Mouse (Mus musculus) midbrain, embryonic 14.5 days (tissue): Measurements from ENCODE around the gene Sall2. TPM values are rescaled to one million over a fixed set of nuclear protein-coding genes. Genes with fewer than 3 reads are reported as not detected.

Source experiments
- ATAC-seq: fragments of 200-750 bp; cut with Nextera tagmentation; 2 replicates; pipeline ENCODE4 v1.8.0; 2017; ENCODE audit warnings: moderate number of reproducible peaks, moderate library complexity; ENCODE audit not compliant: low FRiP score, low TSS enrichment
- DNase-seq: peaks from one replicate; pipeline ENCODE4 v3.0.0-alpha.2; 2015
- H3K27ac ChIP-seq: fragments of 300-500 bp; sonication (generic); replicated peaks from 2 replicates; pipeline ENCODE4 v1.5.1; 2014; ENCODE audit warnings: mild to moderate bottlenecking, low read depth, low read length, moderate library complexity
- H3K27me3 ChIP-seq: fragments of 300-500 bp; sonication (generic); 2 replicates; pipeline ENCODE4 v1.6.1; 2014; ENCODE audit warnings: low read length, control low read depth, mixed read lengths; ENCODE audit not compliant: control insufficient read depth, insufficient read depth
- H3K36me3 ChIP-seq: fragments of 300-500 bp; sonication (generic); 2 replicates; pipeline ENCODE4 v1.6.1; 2014; ENCODE audit warnings: low read length, control low read depth; ENCODE audit not compliant: control insufficient read depth, insufficient read depth
- H3K4me1 ChIP-seq: fragments of 300-500 bp; sonication (generic); 2 replicates; pipeline ENCODE4 v1.6.1; 2014; ENCODE audit warnings: mild to moderate bottlenecking, antibody characterized with exemption, low read length, control low read depth; ENCODE audit not compliant: control insufficient read depth, insufficient read depth
- H3K4me2 ChIP-seq: fragments of 300-500 bp; sonication (generic); 2 replicates; pipeline ENCODE4 v1.6.1; 2014; ENCODE audit warnings: mild to moderate bottlenecking, low read length, moderate library complexity
- H3K4me3 ChIP-seq: fragments of 300-500 bp; sonication (generic); replicated peaks from 2 replicates; pipeline ENCODE4 v1.5.1; 2014; ENCODE audit warnings: low read depth, low read length
- H3K9ac ChIP-seq: fragments of 300-500 bp; sonication (generic); replicated peaks from 2 replicates; pipeline ENCODE4 v1.6.1; 2014; ENCODE audit warnings: mild to moderate bottlenecking, low read length, moderate library complexity
- H3K9me3 ChIP-seq: fragments of 300-500 bp; sonication (generic); 2 replicates; pipeline ENCODE4 v1.6.1; 2016; ENCODE audit warnings: low read length, control low read depth, mixed read lengths; ENCODE audit not compliant: control insufficient read depth
- WGBS: fragments of 180-500 bp; shearing (Covaris S2); extraction: QIAGEN DNeasy Blood & Tissue Kit; methylation state at CpG from one replicate; pipeline ENCODE4 v1.1.7; 2014; 5-methylcytosine and 5-hydroxymethylcytosine counted together
- polyA plus RNA-seq: library from polyadenylated mRNA; unstranded; fragments of >200 nt; fragmentation: Nextera tagmentation; extraction: Ambion mirVana; gene quantifications from 2 replicates; pipeline ENCODE4 v1.2.1, GENCODE M21; 2014

Gene Sall2
- polyA plus RNA-seq, 1 experiment from 2014 or later, result 55.6 TPM

DNA sequence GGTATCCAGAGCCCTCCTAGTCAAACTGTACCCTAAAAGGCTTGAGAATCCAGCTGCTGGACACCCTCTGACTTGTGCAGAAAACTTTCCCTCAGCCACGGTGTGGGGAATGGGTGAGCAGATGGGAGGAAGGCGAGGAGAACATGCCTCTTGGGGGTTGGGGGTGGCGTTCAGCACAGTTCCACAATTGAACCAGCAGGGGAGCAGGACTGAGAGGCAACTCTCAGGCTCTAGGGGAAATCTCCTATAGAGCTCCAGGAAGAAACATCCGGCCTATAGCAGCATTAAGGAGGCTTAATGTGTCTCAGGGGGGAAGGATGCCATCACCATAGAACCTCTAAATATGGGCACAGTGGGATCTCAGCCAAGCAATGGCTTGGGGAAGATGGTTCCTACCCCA, 2.7 kb downstream of the Sall2 start:
- ATAC-seq, result no peak
- Histone ChIP-seq H3K36me3 (no peaks in the 10 kb centered on the region), H3K4me1 (peaks cover 17% of the 10 kb centered on the region), H3K9me3 (no peaks in the 10 kb centered on the region), H3K4me3 (peak overlapping the region; percentile 19; the same call in 1 of the 2 replicates), H3K9ac (no peak overlapping the region), H3K27ac (no peak overlapping the region), H3K27me3 (no peaks in the 10 kb centered on the region), H3K4me2 (peak overlapping the region; percentile 84)
- peak; percentile 62 for DNase-seq
- WGBS, result 0% methylated on average over 4 of the region's 4 CpGs

DNA sequence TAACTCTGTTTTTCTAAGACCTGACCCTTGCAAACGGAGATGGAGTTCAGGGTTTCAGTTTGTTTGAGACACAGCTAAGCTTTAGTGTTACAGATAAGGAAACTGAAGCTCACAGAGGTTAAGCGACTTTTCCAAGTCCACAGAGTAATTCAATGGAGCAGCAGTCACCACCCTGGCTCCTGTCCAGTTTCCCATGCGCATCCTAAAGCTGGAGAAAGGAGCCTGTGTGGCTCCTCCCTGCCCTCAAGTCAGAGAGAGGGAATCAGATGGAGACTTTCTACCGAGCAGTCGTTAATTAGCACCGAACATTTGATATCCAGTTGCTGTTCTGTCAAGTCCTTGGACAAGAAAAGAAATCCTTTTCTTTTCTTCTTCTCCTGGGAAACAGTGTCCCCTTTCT, 9.2 kb downstream of the Sall2 start:
- no peak overlapping the region for H3K4me3 ChIP-seq
- H3K27me3 ChIP-seq, result no peaks in the 10 kb centered on the region
- no peaks in the 10 kb centered on the region for H3K9me3 ChIP-seq
- DNase-seq (peak; percentile 24), ATAC-seq (no peak)
- H3K27ac ChIP-seq, result 0 out of 2 replicates have a peak overlapping the region, but pooled peaks have one; percentile 20
- no peak overlapping the region for H3K4me2 ChIP-seq
- peaks cover 16% of the 10 kb centered on the region for H3K4me1 ChIP-seq
- WGBS, result 64% methylated on average over 6 of the region's 6 CpGs
- H3K36me3 ChIP-seq, result peaks cover 6% of the 10 kb centered on the region
- no peak overlapping the region for H3K9ac ChIP-seq

DNA sequence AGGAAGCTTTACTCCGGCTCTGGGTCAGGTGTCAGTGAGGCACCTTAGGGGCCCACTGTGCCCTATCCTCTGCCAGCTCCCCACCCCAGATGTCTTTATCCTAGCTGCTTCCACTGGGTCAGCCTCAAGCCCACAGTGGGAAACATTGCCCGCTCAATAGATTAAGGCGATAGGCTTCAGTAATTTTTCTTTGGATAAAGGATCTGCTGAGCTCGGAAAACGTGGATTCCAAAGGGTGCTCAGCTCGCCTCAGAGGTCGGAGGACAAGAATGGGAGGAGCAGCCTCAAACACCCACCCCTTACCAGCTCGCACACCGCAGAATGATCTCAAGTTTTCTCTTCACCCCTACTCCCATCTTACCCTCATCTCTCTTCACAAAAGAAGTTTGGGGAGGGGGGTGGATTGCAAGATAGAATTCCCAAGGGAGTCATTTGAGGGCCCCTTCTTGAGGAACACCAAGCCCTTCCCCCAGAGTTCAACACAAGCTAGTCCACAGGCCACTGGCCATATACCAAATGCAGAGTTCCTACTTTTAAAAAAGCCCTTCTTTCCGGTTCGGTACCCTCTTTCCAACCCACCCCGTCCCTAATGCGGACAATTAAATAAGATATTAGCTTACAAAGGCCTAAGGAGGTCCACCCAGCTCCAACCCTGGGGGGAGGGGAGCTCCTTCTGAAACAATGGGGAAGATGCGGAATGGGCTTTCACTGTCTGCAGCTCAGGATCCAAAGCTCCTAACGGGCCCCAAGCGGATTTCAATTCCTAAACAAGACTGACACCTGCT, 11.9 kb downstream of the Sall2 start:
- Histone ChIP-seq H3K27me3 (no peaks in the 10 kb centered on the region), H3K4me2 (peak overlapping the region; percentile 92), H3K27ac (peak overlapping the region; percentile 94), H3K9me3 (no peaks in the 10 kb centered on the region), H3K4me1 (peaks cover 39% of the 10 kb centered on the region), H3K9ac (peak overlapping the region; percentile 88), H3K36me3 (peaks cover 33% of the 10 kb centered on the region), H3K4me3 (peak overlapping the region; percentile 72)
- DNase-seq, result peak; percentile 76
- 2% methylated on average over 16 of the region's 16 CpGs for WGBS
- ATAC-seq, result peak; percentile 59

DNA sequence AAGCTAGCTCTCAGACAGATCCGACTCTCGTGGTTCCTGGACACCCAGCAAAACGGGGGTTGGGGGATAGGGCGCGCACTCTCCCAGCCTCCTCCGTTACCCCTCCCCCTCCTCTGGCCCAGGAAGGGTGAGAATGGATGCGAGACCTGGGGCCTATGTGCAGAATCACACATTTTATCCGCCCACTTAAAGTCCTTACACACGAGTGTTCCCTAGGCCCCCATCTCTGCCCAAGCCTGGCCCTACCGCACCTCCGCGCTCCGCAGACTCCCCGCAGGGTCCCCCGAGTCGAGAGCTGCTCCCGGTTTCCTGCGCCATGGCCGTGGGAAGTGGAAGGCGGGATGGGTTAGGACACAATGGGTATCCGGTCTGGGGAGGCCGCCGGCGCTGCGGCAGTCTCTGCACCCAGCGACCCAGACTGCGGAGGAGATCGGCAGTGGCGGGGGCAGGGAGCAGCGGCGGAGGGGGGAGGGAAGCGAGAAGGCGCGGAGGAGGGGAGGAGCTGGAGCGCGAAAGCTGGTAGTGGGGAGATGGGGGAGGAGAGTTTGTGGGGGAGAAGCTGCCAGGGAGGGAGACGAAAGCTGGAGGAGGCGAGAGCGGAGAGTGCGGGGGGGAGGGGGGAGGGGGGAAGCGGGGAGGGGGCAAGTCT, 12.6 kb downstream of the Sall2 start:
- H3K9me3 ChIP-seq, result no peaks in the 10 kb centered on the region
- H3K27ac ChIP-seq, result peak overlapping the region; percentile 94
- DNase-seq (peak; percentile 90), ATAC-seq (peak; percentile 87)
- H3K4me2 ChIP-seq, result peak overlapping the region; percentile 92
- H3K4me3 ChIP-seq, result peak overlapping the region; percentile 72
- peaks cover 40% of the 10 kb centered on the region for H3K36me3 ChIP-seq
- H3K4me1 ChIP-seq, result peaks cover 46% of the 10 kb centered on the region
- under 1% methylated on average over 35 of the region's 41 CpGs for WGBS
- no peaks in the 10 kb centered on the region for H3K27me3 ChIP-seq
- peak overlapping the region; percentile 88 for H3K9ac ChIP-seq

DNA sequence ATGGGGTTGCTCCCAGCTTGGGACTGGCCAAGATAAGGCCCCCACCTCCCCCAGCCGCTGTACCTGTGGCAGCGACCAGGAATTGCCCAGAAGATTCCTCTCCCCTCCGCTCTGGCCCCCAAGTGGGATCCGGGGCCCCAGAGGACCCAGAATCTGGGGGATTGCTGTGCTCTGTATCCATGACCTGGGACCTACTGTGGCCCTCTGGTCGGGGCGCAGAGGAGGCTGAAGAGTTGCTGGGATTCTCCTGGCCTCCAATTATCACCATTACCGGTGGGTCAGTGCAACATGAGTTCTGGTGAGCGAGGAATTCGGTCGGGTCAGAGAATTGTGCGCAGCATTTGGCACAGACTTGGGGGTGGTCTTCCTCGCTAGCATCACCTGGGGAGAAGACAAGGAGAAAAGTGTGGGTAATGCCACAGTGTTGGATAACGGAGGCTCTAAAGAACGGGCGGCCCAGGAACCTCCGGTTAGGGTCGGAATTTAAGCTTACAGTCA, 13.2 kb downstream of the Sall2 start:
- H3K36me3 ChIP-seq, result peaks cover 46% of the 10 kb centered on the region
- peak overlapping the region; percentile 94 for H3K27ac ChIP-seq
- H3K27me3 ChIP-seq, result no peaks in the 10 kb centered on the region
- peaks cover 51% of the 10 kb centered on the region for H3K4me1 ChIP-seq
- H3K9me3 ChIP-seq, result no peaks in the 10 kb centered on the region
- H3K4me3 ChIP-seq, result peak overlapping the region; percentile 72
- ATAC-seq, result 0 out of 2 replicates have a peak, but pooled peaks have one; percentile 5
- DNase-seq, result no peak
- peak overlapping the region; percentile 92 for H3K4me2 ChIP-seq
- 8% methylated on average over 17 of the region's 17 CpGs for WGBS
- peak overlapping the region; percentile 88 for H3K9ac ChIP-seq

DNA sequence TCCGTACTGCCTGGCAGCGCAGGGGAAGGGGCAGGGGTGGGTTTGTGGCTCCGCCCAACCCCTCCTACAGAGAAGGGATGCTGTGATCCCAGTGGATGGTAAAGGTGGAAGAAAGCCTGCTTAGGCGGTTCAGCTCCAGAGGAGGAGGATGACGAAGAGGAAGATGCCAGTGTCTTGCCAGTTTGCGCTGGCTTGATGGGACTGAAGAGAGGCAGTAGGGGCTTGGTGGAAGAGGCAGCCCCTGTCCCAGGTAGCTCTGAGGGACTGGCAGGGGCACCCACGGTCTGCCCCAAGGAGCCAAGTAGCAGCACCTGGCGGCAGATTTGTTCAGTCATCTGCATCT, 13.8 kb downstream of the Sall2 start:
- Histone ChIP-seq H3K4me1 (peaks cover 51% of the 10 kb centered on the region), H3K9ac (peak overlapping the region; percentile 88)
- ATAC-seq, result no peak

DNA sequence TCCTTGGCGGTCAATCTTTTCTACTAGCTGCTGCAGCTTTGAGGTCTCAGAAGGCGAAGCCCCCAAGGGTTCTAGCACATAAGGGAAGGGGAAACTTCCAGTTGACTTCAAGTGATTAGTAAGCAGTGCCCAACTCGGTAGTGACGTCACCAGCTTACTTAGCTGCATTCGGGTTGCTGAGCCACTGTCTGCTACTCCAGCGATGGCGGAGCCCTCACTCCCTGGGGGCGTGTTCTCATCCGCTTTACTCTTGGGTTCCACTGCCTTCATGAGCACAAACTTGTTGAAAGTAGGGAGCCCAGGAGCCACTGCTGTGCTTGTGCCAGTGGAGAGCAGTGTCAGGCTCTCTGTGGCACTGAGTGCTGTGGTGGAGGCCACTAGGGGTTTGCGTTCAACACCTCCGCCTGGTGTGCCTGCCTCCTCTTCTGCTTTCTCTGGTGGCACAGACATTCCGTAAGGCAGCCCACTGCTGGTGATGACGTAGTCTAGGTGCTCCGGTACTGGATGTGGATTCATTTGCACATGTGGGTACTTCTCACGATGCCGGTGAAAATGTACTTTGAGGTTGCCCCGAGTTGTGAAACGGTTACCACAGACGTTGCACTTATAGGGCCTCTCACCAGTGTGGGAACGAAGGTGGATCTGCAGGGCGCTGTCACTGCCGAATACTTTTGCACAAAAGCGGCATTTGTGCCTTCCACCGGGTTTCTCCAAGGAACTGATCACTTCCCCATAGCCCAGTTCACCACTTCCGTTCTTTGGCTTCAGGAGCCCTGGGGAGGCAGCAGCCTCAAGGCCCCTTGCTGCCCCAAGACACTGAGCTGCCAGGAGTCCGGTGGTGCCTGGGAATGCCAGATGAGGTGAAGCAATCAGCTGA, 14.4 kb downstream of the Sall2 start:
- peaks cover 52% of the 10 kb centered on the region for H3K36me3 ChIP-seq
- peak overlapping the region; percentile 92 for H3K4me2 ChIP-seq
- H3K9me3 ChIP-seq, result no peaks in the 10 kb centered on the region
- H3K9ac ChIP-seq, result peak overlapping the region; percentile 88
- peak overlapping the region; percentile 94; the same call in 1 of the 2 replicates for H3K27ac ChIP-seq
- peaks cover 51% of the 10 kb centered on the region for H3K4me1 ChIP-seq
- whole genome bisulfite sequencing, result 85% methylated on average over 26 of the region's 26 CpGs
- no peak for ATAC-seq
- H3K27me3 ChIP-seq, result no peaks in the 10 kb centered on the region
- peak overlapping the region; percentile 72 for H3K4me3 ChIP-seq
- DNase-seq, result no peak

More for the DNA sequence above, 13.8 kb downstream of the Sall2 start:
- 42% methylated on average over 8 of the region's 8 CpGs for WGBS
- Histone ChIP-seq H3K4me2 (peak overlapping the region; percentile 92), H3K27ac (peak overlapping the region; percentile 94), H3K9me3 (no peaks in the 10 kb centered on the region), H3K4me3 (peak overlapping the region; percentile 72), H3K36me3 (peaks cover 50% of the 10 kb centered on the region), H3K27me3 (no peaks in the 10 kb centered on the region)
- no peak for DNase-seq

DNA sequence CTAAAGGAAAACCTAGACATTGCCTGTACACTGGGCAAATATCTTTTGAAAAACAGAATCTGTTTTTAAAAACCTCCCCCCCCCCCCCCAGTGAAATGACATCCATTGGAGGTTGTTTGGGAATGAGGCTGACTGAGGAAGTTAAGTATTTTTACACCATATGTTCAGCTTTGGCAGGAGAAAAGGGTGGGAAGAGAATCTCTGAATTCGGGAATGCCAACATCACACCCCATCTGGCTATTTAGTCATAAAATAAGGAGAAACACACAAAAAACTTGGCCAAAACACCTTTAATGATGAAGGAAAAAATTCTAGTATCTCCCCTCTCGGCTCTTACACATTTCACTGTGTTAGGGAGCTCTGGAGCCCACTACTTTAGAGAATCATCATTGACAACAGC, 17.7 kb downstream of the Sall2 start:
- H3K27me3 ChIP-seq, result no peaks in the 10 kb centered on the region
- peaks cover 44% of the 10 kb centered on the region for H3K4me1 ChIP-seq
- no peak overlapping the region for H3K27ac ChIP-seq
- H3K4me2 ChIP-seq, result peak overlapping the region; percentile 34
- H3K4me3 ChIP-seq, result no peak overlapping the region
- peaks cover 54% of the 10 kb centered on the region for H3K36me3 ChIP-seq
- no peak overlapping the region for H3K9ac ChIP-seq
- WGBS, result 93% methylated on average over 2 of the region's 2 CpGs
- DNase-seq, result no peak
- no peaks in the 10 kb centered on the region for H3K9me3 ChIP-seq
- no peak for ATAC-seq
